Mouse (Mus musculus) lung, embryonic 14.5 days (tissue): ENCODE data around the gene Ptpn4. TPM values are rescaled to one million over a fixed set of nuclear protein-coding genes. Genes with fewer than 3 reads are reported as not detected.

ENCODE experiments used
- ATAC-seq: fragments of 200-750 bp; cut with Nextera tagmentation; 2 replicates; pipeline ENCODE4 v1.8.0; 2017; ENCODE audit warnings: mild to moderate bottlenecking, moderate TSS enrichment, moderate library complexity; ENCODE audit not compliant: insufficient read depth
- DNase-seq: peaks from one replicate; pipeline ENCODE4 v3.0.0-alpha.2; 2015
- H3K27ac ChIP-seq: fragments of 300-500 bp; sonication (generic); 2 replicates; pipeline ENCODE4 v1.5.1; 2014; ENCODE audit warnings: low read depth, mild to moderate bottlenecking, moderate library complexity
- H3K27me3 ChIP-seq: fragments of 300-500 bp; sonication (generic); 2 replicates; pipeline ENCODE4 v1.6.1; 2014; ENCODE audit warnings: low read length, control low read depth; ENCODE audit not compliant: insufficient read depth
- H3K36me3 ChIP-seq: fragments of 300-500 bp; sonication (generic); 2 replicates; pipeline ENCODE4 v1.6.1; 2014; ENCODE audit warnings: control low read depth; ENCODE audit not compliant: insufficient read depth
- H3K4me1 ChIP-seq: fragments of 300-500 bp; sonication (generic); 2 replicates; pipeline ENCODE4 v1.6.1; 2014; ENCODE audit warnings: antibody characterized with exemption, control low read depth; ENCODE audit not compliant: insufficient read depth
- H3K4me2 ChIP-seq: fragments of 300-500 bp; sonication (generic); 2 replicates; pipeline ENCODE4 v1.6.1; 2014; ENCODE audit warnings: mild to moderate bottlenecking
- H3K4me3 ChIP-seq: fragments of 300-500 bp; sonication (generic); 2 replicates; pipeline ENCODE4 v1.5.1; 2014; ENCODE audit warnings: low read depth, low read length
- H3K9ac ChIP-seq: fragments of 300-500 bp; sonication (generic); 2 replicates; pipeline ENCODE4 v1.6.1; 2014
- H3K9me3 ChIP-seq: fragments of 300-500 bp; sonication (generic); 2 replicates; pipeline ENCODE4 v1.6.1; 2016; ENCODE audit warnings: low read depth, low read length, control low read depth
- CTCF ChIP-seq: IDR thresholded peaks from 2 replicates; pipeline ENCODE4 v1.5.1; 2016; ENCODE audit warnings: antibody characterized with exemption, low read depth
- WGBS: fragments of 180-500 bp; shearing (Covaris S2); extraction: QIAGEN DNeasy Blood & Tissue Kit; methylation state at CpG from one replicate; pipeline ENCODE4 v1.1.7; 2014; 5-methylcytosine and 5-hydroxymethylcytosine counted together
- polyA plus RNA-seq: library from polyadenylated mRNA; unstranded; fragments of >200 nt; fragmentation: Nextera tagmentation; extraction: Ambion mirVana; gene quantifications from 2 replicates; pipeline ENCODE4 v1.2.1, GENCODE M21; 2014

Gene Ptpn4
- polyA plus RNA-seq, 1 experiment from 2014 or later = 15.7 TPM

DNA sequence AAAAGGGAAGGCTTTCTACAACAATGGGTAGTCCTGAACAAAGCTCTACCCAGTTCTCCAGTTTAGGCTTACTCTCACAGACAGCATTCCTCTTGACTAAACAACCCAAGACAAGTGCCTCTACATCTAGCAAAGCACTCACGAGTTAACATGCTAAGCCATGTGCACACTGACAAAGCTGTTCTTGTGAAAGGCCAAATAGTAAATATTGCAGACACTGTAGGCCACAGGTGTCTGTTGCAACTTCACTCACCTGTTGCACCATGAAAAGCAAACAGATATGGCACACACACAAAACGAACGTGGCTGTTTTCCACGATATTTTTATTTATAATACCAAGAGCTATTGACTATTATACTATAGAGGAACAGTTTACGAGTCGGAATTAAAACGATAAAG is 170.5 kb downstream of the Ptpn4 start:
- no peak for DNase-seq
- no peak overlapping the region for H3K4me3 ChIP-seq
- no peak overlapping the region for H3K27ac ChIP-seq
- H3K27me3 ChIP-seq = no peaks in the 10 kb centered on the region
- 85% methylated on average over 7 of the region's 7 CpGs for WGBS
- no peak for ATAC-seq
- TF ChIP-seq CTCF = no peak
- H3K36me3 ChIP-seq = no peaks in the 10 kb centered on the region
- no peaks in the 10 kb centered on the region for H3K4me1 ChIP-seq
- no peaks in the 10 kb centered on the region for H3K9me3 ChIP-seq
- H3K4me2 ChIP-seq = no peak overlapping the region
- H3K9ac ChIP-seq = no peak overlapping the region

DNA sequence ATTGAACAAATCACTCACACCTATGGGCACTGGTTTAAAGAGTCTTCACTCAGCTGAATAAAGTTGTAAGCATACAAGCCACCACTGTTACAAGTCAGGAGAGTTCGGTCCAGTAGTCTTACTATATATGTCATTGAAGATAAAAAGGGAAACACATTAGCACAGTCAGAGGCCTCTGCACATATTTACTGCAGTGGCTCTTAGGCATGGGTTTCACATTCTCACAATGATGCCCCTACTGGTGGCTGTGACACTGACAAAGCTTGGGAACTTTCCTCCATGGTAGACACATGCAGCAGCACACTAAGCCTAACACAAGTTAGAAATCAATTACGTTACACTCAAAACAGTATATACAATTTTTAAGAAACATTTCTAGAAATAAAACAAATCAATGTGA is 183.1 kb downstream of the Ptpn4 start:
- peak; percentile 42 for TF ChIP-seq CTCF
- Histone ChIP-seq H3K27me3 (no peaks in the 10 kb centered on the region), H3K9me3 (no peaks in the 10 kb centered on the region), H3K36me3 (peaks cover 2% of the 10 kb centered on the region), H3K9ac (no peak overlapping the region), H3K27ac (no peak overlapping the region), H3K4me1 (no peaks in the 10 kb centered on the region), H3K4me3 (no peak overlapping the region), H3K4me2 (no peak overlapping the region)
- 84% methylated on average over 2 of the region's 2 CpGs for WGBS
- ATAC-seq (no peak), DNase-seq (peak; percentile 34)

DNA sequence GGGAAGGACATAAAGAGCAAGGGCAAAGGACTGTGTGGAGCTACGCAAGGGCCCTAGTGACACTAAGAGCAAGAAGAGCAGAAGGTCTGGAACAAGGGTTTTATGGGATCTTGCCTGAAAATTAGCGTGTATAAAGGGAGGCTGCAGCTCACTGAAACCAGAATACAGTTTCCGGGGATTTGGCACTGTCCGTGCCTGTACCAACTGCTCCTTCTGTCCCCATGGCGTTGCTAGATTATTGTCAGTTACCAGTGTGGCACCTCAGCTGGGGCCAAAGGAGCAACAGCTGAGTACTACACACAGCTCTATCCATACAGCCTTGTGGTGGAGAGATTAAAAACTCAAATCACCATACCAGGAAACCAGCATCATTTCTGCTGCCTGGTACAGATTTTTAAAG is 187.0 kb downstream of the Ptpn4 start:
- Histone ChIP-seq H3K4me1 (no peaks in the 10 kb centered on the region), H3K9ac (no peak overlapping the region), H3K4me2 (no peak overlapping the region), H3K27me3 (no peaks in the 10 kb centered on the region), H3K4me3 (no peak overlapping the region), H3K36me3 (no peaks in the 10 kb centered on the region), H3K9me3 (no peaks in the 10 kb centered on the region), H3K27ac (peak overlapping the region; percentile 19; the same call in 1 of the 2 replicates)
- WGBS = 82% methylated on average over 5 of the region's 5 CpGs
- no peak for DNase-seq
- no peak for TF ChIP-seq CTCF
- ATAC-seq = no peak

DNA sequence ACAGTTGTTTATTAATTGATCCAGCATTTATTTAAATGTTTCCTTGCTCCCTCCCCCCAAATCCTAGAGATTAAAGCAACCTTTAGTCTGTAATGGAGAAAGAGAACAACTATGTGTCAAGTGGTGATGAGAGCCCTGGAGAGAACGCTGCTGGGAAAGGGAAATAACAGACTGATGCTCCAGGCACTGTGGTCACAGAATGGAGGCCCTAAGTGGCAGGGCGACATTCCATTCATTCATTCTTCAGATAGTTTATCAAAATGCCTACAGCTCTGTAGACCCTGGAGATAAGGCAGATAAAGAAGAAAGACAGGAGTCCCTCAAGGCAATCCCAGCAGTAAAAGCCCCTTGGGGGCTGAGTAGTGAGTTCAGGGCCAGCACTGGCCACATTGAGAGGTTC is 187.8 kb downstream of the Ptpn4 start:
- H3K4me1 ChIP-seq = no peaks in the 10 kb centered on the region
- no peak overlapping the region for H3K4me3 ChIP-seq
- no peaks in the 10 kb centered on the region for H3K27me3 ChIP-seq
- no peak for TF ChIP-seq CTCF
- 20% methylated on average over 2 of the region's 2 CpGs for WGBS
- H3K9me3 ChIP-seq = no peaks in the 10 kb centered on the region
- no peaks in the 10 kb centered on the region for H3K36me3 ChIP-seq
- H3K9ac ChIP-seq = no peak overlapping the region
- no peak overlapping the region for H3K4me2 ChIP-seq
- peak; percentile 30 for DNase-seq
- H3K27ac ChIP-seq = 0 out of 2 replicates have a peak overlapping the region, but pooled peaks have one; percentile 88
- no peak for ATAC-seq

DNA sequence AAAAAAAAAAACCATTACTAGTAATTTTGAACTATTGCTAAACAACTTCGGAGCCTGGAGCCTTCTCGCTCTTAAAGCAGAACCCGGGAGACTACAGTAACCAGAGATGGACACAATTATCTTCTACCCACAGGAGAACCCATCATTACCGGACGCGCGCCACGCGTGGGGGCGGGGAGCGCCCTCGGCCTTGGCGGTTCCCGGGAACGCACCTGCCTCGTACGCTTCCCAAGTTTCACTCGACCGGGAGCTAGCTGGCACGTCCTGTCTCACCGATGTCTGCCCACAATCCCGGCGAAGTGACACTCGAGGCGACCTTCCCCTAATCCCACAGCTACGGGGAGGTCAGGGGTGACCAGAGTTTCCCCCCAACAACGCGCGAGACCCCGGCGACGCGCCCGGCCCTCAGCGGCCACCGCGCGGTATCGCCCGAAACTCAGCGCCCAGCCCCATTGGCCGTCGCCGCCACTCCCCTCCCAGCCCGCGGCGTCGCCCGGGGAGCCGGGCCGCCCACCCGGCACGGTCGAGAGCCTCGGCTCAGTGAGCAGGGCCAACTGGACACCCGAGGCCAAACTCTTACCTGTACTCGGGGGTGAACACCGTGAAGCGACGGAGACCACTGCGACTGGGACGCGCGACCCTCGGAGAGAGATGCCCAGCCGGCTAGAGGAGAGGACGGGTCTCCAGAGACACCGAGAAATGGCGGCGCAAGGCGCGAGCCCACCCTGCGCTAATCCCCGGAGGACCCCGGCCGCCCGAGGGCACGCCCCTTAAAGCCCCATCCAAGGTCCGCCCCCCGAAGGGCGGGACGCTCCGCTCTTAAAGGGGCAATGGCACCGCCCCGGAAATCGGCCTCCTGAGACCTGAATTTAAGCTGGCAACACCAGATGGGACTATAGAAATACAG is 189.0 kb downstream of the Ptpn4 start, which contains the start of gene Epb41l5:
Epb41l5 (minus strand) TSS at position 796 of the 907 bp plus-strand sequence.
- peak; percentile 96 for ATAC-seq
- Histone ChIP-seq H3K9ac (peak within 1 kb of the TSS; percentile 63), H3K27me3 (no peaks in the 10 kb centered on the region), H3K4me3 (peak within 1 kb of the TSS; percentile 74), H3K36me3 (no peaks in the 10 kb centered on the region), H3K4me2 (peak within 1 kb of the TSS; percentile 76), H3K27ac (peak within 1 kb of the TSS; percentile 88), H3K4me1 (no peaks in the 10 kb centered on the region), H3K9me3 (no peaks in the 10 kb centered on the region)
- peak; percentile 95 for DNase-seq
- WGBS = under 1% methylated on average over 86 of the region's 86 CpGs
- no peak for TF ChIP-seq CTCF

DNA sequence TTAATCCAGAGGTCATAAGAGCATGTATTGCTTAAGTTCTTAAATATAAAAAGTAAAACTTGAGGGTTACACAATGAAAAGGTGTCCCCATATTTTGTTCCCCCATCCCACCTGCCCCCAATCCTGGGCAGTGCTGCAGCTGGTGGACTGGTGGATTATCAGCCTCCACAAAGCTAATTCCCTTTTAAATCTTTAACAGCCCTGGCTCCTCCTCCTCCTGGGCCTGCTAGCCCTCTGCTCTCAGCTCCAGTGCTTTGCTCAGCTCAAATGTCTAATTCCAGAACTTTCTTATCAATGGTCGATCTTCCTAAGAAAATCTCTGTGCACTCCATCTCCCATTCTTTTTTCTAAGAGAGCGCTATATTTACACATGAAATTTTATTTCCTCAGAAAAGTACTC is 191.1 kb downstream of the Ptpn4 start:
- Histone ChIP-seq H3K9ac (no peak overlapping the region), H3K27me3 (no peaks in the 10 kb centered on the region), H3K4me3 (no peak overlapping the region), H3K4me2 (0 out of 2 replicates have a peak overlapping the region, but pooled peaks have one; percentile 76), H3K27ac (no peak overlapping the region), H3K9me3 (no peaks in the 10 kb centered on the region), H3K36me3 (no peaks in the 10 kb centered on the region), H3K4me1 (no peaks in the 10 kb centered on the region)
- no peak for TF ChIP-seq CTCF
- ATAC-seq (no peak), DNase-seq (no peak)
- WGBS = 52% methylated on average over 2 of the region's 2 CpGs

DNA sequence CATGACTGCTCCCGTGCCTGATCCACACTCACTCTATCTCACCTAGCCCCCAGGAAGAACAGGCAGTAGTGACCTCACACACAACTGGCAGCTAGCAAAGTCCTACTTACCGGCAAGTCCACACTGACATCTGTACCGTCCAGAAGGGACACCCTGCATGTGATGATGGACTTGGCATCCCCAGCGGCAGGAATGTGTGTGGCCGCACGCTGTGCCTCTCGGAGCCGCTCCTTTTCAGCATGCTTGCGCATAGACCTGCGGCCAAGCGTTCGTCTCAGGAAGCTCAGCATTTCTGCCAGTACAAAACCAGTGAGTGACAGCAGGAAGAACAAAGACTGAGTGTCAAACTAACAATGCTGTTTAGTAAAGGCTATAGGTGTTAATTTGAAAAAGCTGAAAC is 195.0 kb downstream of the Ptpn4 start:
- Histone ChIP-seq H3K4me1 (no peaks in the 10 kb centered on the region), H3K36me3 (no peaks in the 10 kb centered on the region), H3K4me2 (no peak overlapping the region; the same call in 1 of the 2 replicates), H3K27me3 (no peaks in the 10 kb centered on the region), H3K4me3 (no peak overlapping the region), H3K27ac (0 out of 2 replicates have a peak overlapping the region, but pooled peaks have one; percentile 1), H3K9me3 (no peaks in the 10 kb centered on the region), H3K9ac (no peak overlapping the region)
- ATAC-seq (peak; percentile 62), DNase-seq (peak; percentile 42)
- 56% methylated on average over 12 of the region's 12 CpGs for WGBS
- peak; percentile 59 for TF ChIP-seq CTCF
